7 mouse cellular contexts compared by ENCODE assay signal in genomic region chr2:32877303-32877702, GRCm38 (mm10). TPM values are rescaled to one million over a fixed set of nuclear protein-coding genes. Genes with fewer than 3 reads are reported as not detected.
DNase-seq lines count a peak whose midpoint lies in the region; ATAC-seq and TF ChIP-seq lines count a peak whose summit lies in the region.

No protein-coding gene starts in this region.

- TF ChIP-seq EP300 in liver, postnatal 0 days (IDR thresholded peaks at IDR 0.05; ENCODE audit: low read depth) = no peak

- TF ChIP-seq POLR2A in thymus, adult 2 months (IDR thresholded peaks at IDR 0.05; ENCODE audit: control insufficient read depth, extremely low read depth, insufficient read depth, low read length, poor library complexity) = no peak

- peaks cover 13% of the 10 kb centered on the region; the same call in 1 of the 2 replicates for H3K27me3 ChIP-seq in thymus, adult 2 months (ENCODE audit: control insufficient read depth, insufficient read depth, low read length)
- 0 out of 2 replicates have a peak, but pooled peaks cover 3% of the 10 kb centered on the region for H3K27me3 ChIP-seq in hindbrain, embryonic 10.5 days (ENCODE audit: insufficient read depth, poor library complexity, severe bottlenecking)
- H3K27me3 ChIP-seq in liver, postnatal 0 days (ENCODE audit: insufficient read depth, low read length) = no peaks in the 10 kb centered on the region

- peaks cover 14% of the 10 kb centered on the region for H3K4me1 ChIP-seq in thymus, adult 2 months (replicated peaks; ENCODE audit: control insufficient read depth, insufficient read depth, low read length)
- peaks cover 85% of the 10 kb centered on the region for H3K4me1 ChIP-seq in hindbrain, embryonic 10.5 days (replicated peaks)
- H3K4me1 ChIP-seq in liver, postnatal 0 days (ENCODE audit: insufficient read depth) = peaks cover 47% of the 10 kb centered on the region

- 35% methylated on average over 5 of the region's 5 CpGs for WGBS in thymus, adult 2 months
- WGBS in hindbrain, embryonic 10.5 days = 36% methylated on average over 5 of the region's 5 CpGs
- 33% methylated on average over 5 of the region's 5 CpGs for WGBS in liver, postnatal 0 days (ENCODE audit: insufficient replicate concordance)

- H3K9ac ChIP-seq in liver, postnatal 0 days (replicated peaks) = peak overlapping the region; percentile 82; the same call in 1 of the 2 replicates

- DNase-seq in thymus, adult 2 months = no peak
- no peak for DNase-seq in thymus, postnatal 25 days
- no peak for DNase-seq in hindbrain, embryonic 10.5 days (ENCODE audit: low spot score)
- no peak for DNase-seq in liver, postnatal 0 days
- DNase-seq in frontal cortex, postnatal 14 days (ENCODE audit: low spot score in 2 of 2) = no peak
- DNase-seq in embryo, embryonic 10 days (ENCODE audit: low spot score) = no peak
- no peak for DNase-seq in retina, postnatal 1 day

- H3K9me3 ChIP-seq in hindbrain, embryonic 10.5 days = no peaks in the 10 kb centered on the region
- H3K9me3 ChIP-seq in liver, postnatal 0 days (ENCODE audit: low read length) = no peaks in the 10 kb centered on the region

- no peak for ATAC-seq in liver, postnatal 0 days

- 0 out of 2 replicates have a peak overlapping the region, but pooled peaks have one; percentile 2 for H3K4me3 ChIP-seq in thymus, adult 2 months (ENCODE audit: control insufficient read depth, insufficient read depth, low read length)
- peak overlapping the region; percentile 81 for H3K4me3 ChIP-seq in hindbrain, embryonic 10.5 days
- peak overlapping the region; percentile 71 for H3K4me3 ChIP-seq in liver, postnatal 0 days (ENCODE audit: low read depth, low read length)

- no peak for TF ChIP-seq CTCF in thymus, adult 2 months (IDR thresholded peaks at IDR 0.05; ENCODE audit: borderline replicate concordance, control insufficient read depth, extremely low read depth, insufficient read depth, low read length, poor library complexity)
- TF ChIP-seq CTCF in liver, postnatal 0 days (IDR thresholded peaks at IDR 0.05; ENCODE audit: low read depth) = no peak

- no peaks in the 10 kb centered on the region for H3K36me3 ChIP-seq in thymus, adult 2 months (ENCODE audit: control insufficient read depth, insufficient read depth, low read length)
- no peaks in the 10 kb centered on the region for H3K36me3 ChIP-seq in hindbrain, embryonic 10.5 days
- H3K36me3 ChIP-seq in liver, postnatal 0 days (replicated peaks; ENCODE audit: insufficient read depth, low read length) = no peaks in the 10 kb centered on the region

- no peak overlapping the region for H3K27ac ChIP-seq in thymus, adult 2 months (ENCODE audit: control insufficient read depth, insufficient read depth, low read length)
- peak overlapping the region; percentile 95 for H3K27ac ChIP-seq in hindbrain, embryonic 10.5 days
- H3K27ac ChIP-seq in liver, postnatal 0 days (ENCODE audit: low read depth) = no peak overlapping the region

- peak overlapping the region; percentile 97 for H3K4me2 ChIP-seq in liver, postnatal 0 days (ENCODE audit: low read depth, low read length)

RNA-seq across cellular contexts. Expression of gene Fam129b, which starts 1.4 kb away (rescaled TPM):
- 20.8 and 22.9 TPM in 2 replicates for polyA plus RNA-seq in thymus, adult 2 months (2012; rRNA removed)
- polyA plus RNA-seq in hindbrain, embryonic 10.5 days (2016; fragmentation: Nextera tagmentation; extraction: Ambion mirVana) = 34.3 and 36.1 TPM in 2 replicates
- polyA plus RNA-seq in liver, postnatal 0 days (2015; fragmentation: Nextera tagmentation; extraction: Ambion mirVana) = 5.2 and 5.9 TPM in 2 replicates

RNA-seq across cellular contexts. Expression of gene Stxbp1, which starts 30.3 kb away (rescaled TPM):
- polyA plus RNA-seq in thymus, adult 2 months (2012; rRNA removed) = 6.6 and 8.3 TPM in 2 replicates
- polyA plus RNA-seq in hindbrain, embryonic 10.5 days (2016; fragmentation: Nextera tagmentation; extraction: Ambion mirVana) = 40.1 and 63.3 TPM in 2 replicates
- polyA plus RNA-seq in liver, postnatal 0 days (2015; fragmentation: Nextera tagmentation; extraction: Ambion mirVana) = 2.1 and 2.3 TPM in 2 replicates

Comparison
In these comparisons a context has a peak if more than half of its experiments do, and no peak if none do; other contexts are left out.
1. H3K4me3 ChIP-seq: peak in every context shown above with its lines; median percentile 81 in hindbrain, embryonic 10.5 days; 71 in liver, postnatal 0 days; 2 in thymus, adult 2 months.